Mouse (Mus musculus) embryonic fibroblast, embryonic 13.5 days (primary cell): Measurements from ENCODE around the gene Kdelr1. TPM values are rescaled to one million over a fixed set of nuclear protein-coding genes. Genes with fewer than 3 reads are reported as not detected.

Experiments used
- H3K27ac ChIP-seq: 2 replicates; pipeline ENCODE4 v1.5.1; 2012; ENCODE audit warnings: low read length, control low read depth, inconsistent platforms; ENCODE audit not compliant: insufficient read depth
- H3K4me1 ChIP-seq: 2 replicates; pipeline ENCODE4 v1.6.1; 2011; ENCODE audit warnings: low read length; ENCODE audit not compliant: control insufficient read depth, insufficient read depth
- H3K4me3 ChIP-seq: 2 replicates; pipeline ENCODE4 v1.5.1; 2011; ENCODE audit warnings: mild to moderate bottlenecking, control low read depth, low read length; ENCODE audit not compliant: insufficient read depth
- CTCF ChIP-seq: IDR thresholded peaks from 2 replicates; pipeline ENCODE4 v1.5.1; 2011; ENCODE audit warnings: mild to moderate bottlenecking, control low read depth, low read length, moderate library complexity, borderline replicate concordance; ENCODE audit not compliant: insufficient read depth
- POLR2A ChIP-seq: IDR thresholded peaks from 2 replicates; pipeline ENCODE4 v1.6.1; 2011; ENCODE audit warnings: low read depth, mild to moderate bottlenecking, control low read depth, low read length, moderate library complexity
- polyA plus RNA-seq: library from polyadenylated mRNA; stranded (reverse); fragments of >200 nt; gene quantifications from 2 replicates; pipeline ENCODE4 v1.2.4, GENCODE M21; 2011; ENCODE audit warnings: low read depth; ENCODE audit not compliant: missing spikeins, insufficient read length

Kdelr1 gene
- polyA plus RNA-seq, 1 experiment: 303 TPM

GRCm38 (mm10) chr7:45915011-45915410, 42.4 kb downstream of the Kdelr1 start:
- Histone ChIP-seq H3K27ac (no peak overlapping the region), H3K4me1 (0 out of 2 replicates have a peak, but pooled peaks cover 5% of the 10 kb centered on the region), H3K4me3 (no peak overlapping the region)
- no peak for TF ChIP-seq POLR2A
- no peak for TF ChIP-seq CTCF

GRCm38 (mm10) chr7:45916056-45917003, 43.8 kb downstream of the Kdelr1 start:
- TF ChIP-seq POLR2A (peak; percentile 52), CTCF (no peak)
- Histone ChIP-seq H3K27ac (no peak overlapping the region; the same call in 1 of the 2 replicates), H3K4me1 (0 out of 2 replicates have a peak, but pooled peaks cover 5% of the 10 kb centered on the region), H3K4me3 (no peak overlapping the region)

- no peak overlapping the region for H3K4me3 ChIP-seq
- H3K4me1 ChIP-seq: peaks cover 6% of the 10 kb centered on the region; the same call in 1 of the 2 replicates
- no peak for TF ChIP-seq CTCF
- TF ChIP-seq POLR2A: no peak
- H3K27ac ChIP-seq: peak overlapping the region; percentile 39
Measured at GRCm38 (mm10) chr7:45917004-45917704, 44.6 kb downstream of the Kdelr1 start.

GRCm38 (mm10) chr7:45917926-45918325, 45.4 kb downstream of the Kdelr1 start:
- Histone ChIP-seq H3K27ac (no peak overlapping the region), H3K4me3 (no peak overlapping the region), H3K4me1 (peaks cover 9% of the 10 kb centered on the region; the same call in 1 of the 2 replicates)
- no peak for TF ChIP-seq POLR2A
- TF ChIP-seq CTCF: no peak

- Histone ChIP-seq H3K4me1 (peaks cover 9% of the 10 kb centered on the region; the same call in 1 of the 2 replicates), H3K4me3 (0 out of 2 replicates have a peak overlapping the region, but pooled peaks have one; percentile 53), H3K27ac (no peak overlapping the region)
- TF ChIP-seq POLR2A (no peak), CTCF (peak; percentile 70; the same call in 1 of the 2 replicates)
Measured at GRCm38 (mm10) chr7:45919083-45919671, 46.6 kb downstream of the Kdelr1 start.

- Histone ChIP-seq H3K4me3 (peak overlapping the region; percentile 53), H3K4me1 (peaks cover 9% of the 10 kb centered on the region; the same call in 1 of the 2 replicates), H3K27ac (peak overlapping the region; percentile 97)
- TF ChIP-seq CTCF (no peak), POLR2A (no peak)
Measured at GRCm38 (mm10) chr7:45919761-45920160, 47.2 kb downstream of the Kdelr1 start.

GRCm38 (mm10) chr7:45920583-45921241, 48.1 kb downstream of the Kdelr1 start:
- H3K4me1 ChIP-seq: peaks cover 9% of the 10 kb centered on the region; the same call in 1 of the 2 replicates
- TF ChIP-seq CTCF: no peak
- TF ChIP-seq POLR2A: peak; percentile 69
- H3K4me3 ChIP-seq: peak overlapping the region; percentile 53
- peak overlapping the region; percentile 97 for H3K27ac ChIP-seq

GRCm38 (mm10) chr7:45921242-45921621, 48.7 kb downstream of the Kdelr1 start, which contains the start of gene Emp3:
TSS of gene Emp3 (minus strand) at chr7:45921404.
- H3K4me1 ChIP-seq: peaks cover 9% of the 10 kb centered on the region; the same call in 1 of the 2 replicates
- peak within 1 kb of the TSS; percentile 53 for H3K4me3 ChIP-seq
- H3K27ac ChIP-seq: peak within 1 kb of the TSS; percentile 97
- TF ChIP-seq POLR2A (peak; percentile 61), CTCF (no peak)
